Mouse (Mus musculus) gastrocnemius, adult 2 months (tissue): ENCODE measurements around the gene Man2b1. TPM values are rescaled to one million over a fixed set of nuclear protein-coding genes. Genes with fewer than 3 reads are reported as not detected.
"Not testable (repeated sequence)": the region's sequence is repeated elsewhere in the genome, so short reads cannot be mapped to it uniquely, and the experiment has no call there.

ENCODE experiments used
- DNase-seq: peaks from one replicate; pipeline ENCODE4 v3.0.0; 2022
- H3K27ac ChIP-seq: fragments of 200-600 bp; 2 replicates; pipeline ENCODE4 v1.8.1; 2022; ENCODE audit warnings: mild to moderate bottlenecking
- H3K4me3 ChIP-seq: fragments of 200-600 bp; 2 replicates; pipeline ENCODE4 v1.8.1; 2022; ENCODE audit warnings: mild to moderate bottlenecking, moderate library complexity
- CTCF ChIP-seq: fragments of 200-600 bp; IDR thresholded peaks from 2 replicates; pipeline ENCODE4 v1.8.1; 2022; ENCODE audit warnings: antibody characterized with exemption, mild to moderate bottlenecking, moderate library complexity
- intact Hi-C: fragments of 180-260 bp; cut with DNase I; formaldehyde crosslinking; loops from one replicate; pipeline ENCODE4 v1.15.1; 2025
- microRNA-seq: library from miRNA; unstranded; fragments of <30 nt; microRNA quantifications from one replicate; pipeline ENCODE4 v1.2.0, GENCODE M21; 2021
- total RNA-seq, 2 experiments: library from RNA; stranded (reverse); gene quantifications; 2 replicates each; pipeline ENCODE4 v1.2.3; 2021

Man2b1 gene
- total RNA-seq, 2 experiments from 2014 or later: 8.1 to 10.3 TPM

- H3K4me3 ChIP-seq: no peak overlapping the region
- DNase-seq: no peak
- intact Hi-C loops: no loop called here
- no peak for TF ChIP-seq CTCF
- H3K27ac ChIP-seq: no peak overlapping the region
Observed at GRCm38 (mm10) chr8:85100076-85100665, 17.1 kb downstream of the Man2b1 start.

- H3K27ac ChIP-seq: no peak overlapping the region
- H3K4me3 ChIP-seq: no peak overlapping the region
- no peak for DNase-seq
- no peak for TF ChIP-seq CTCF
- intact Hi-C loops: no loop called here
Observed at GRCm38 (mm10) chr8:85113241-85113640, 30.2 kb downstream of the Man2b1 start.

- no peak for DNase-seq
- H3K27ac ChIP-seq: no peak overlapping the region
- no peak overlapping the region for H3K4me3 ChIP-seq
- intact Hi-C loops: no loop called here
- TF ChIP-seq CTCF: no peak
Observed at GRCm38 (mm10) chr8:85115501-85115900, 32.4 kb downstream of the Man2b1 start.

GRCm38 (mm10) chr8:85116984-85117383 lies 33.9 kb downstream of the Man2b1 start:
- H3K4me3 ChIP-seq: no peak overlapping the region
- intact Hi-C loops: no loop called here
- DNase-seq: no peak
- H3K27ac ChIP-seq: no peak overlapping the region
- TF ChIP-seq CTCF: no peak

- peak overlapping the region; percentile 82 for H3K27ac ChIP-seq
- intact Hi-C loops: no loop called here
Observed at GRCm38 (mm10) chr8:85119052-85119981, 36.2 kb downstream of the Man2b1 start.

GRCm38 (mm10) chr8:85120251-85120650 lies 37.2 kb downstream of the Man2b1 start:
- intact Hi-C loops, H3K27ac ChIP-seq, DNase-seq, H3K4me3 ChIP-seq: not testable (repeated sequence)

More at GRCm38 (mm10) chr8:85119052-85119981, 36.2 kb downstream of the Man2b1 start:
- peak; percentile 40 for TF ChIP-seq CTCF
- DNase-seq: peak; percentile 79
- peak overlapping the region; percentile 78 for H3K4me3 ChIP-seq

GRCm38 (mm10) chr8:85122995-85123394 lies 39.9 kb downstream of the Man2b1 start, which contains the start of gene Zfp791:
TSS of gene Zfp791 (minus strand) at chr8:85123095.
- Histone ChIP-seq H3K4me3 (no peak within 1 kb of the TSS), H3K27ac (no peak within 1 kb of the TSS)
- DNase-seq: no peak
- intact Hi-C loops: no loop called here
- TF ChIP-seq CTCF: no peak

GRCm38 (mm10) chr8:85123691-85124090 lies 40.6 kb downstream of the Man2b1 start:
- H3K4me3 ChIP-seq: no peak overlapping the region
- no peak for TF ChIP-seq CTCF
- intact Hi-C loops: no loop called here
- no peak for DNase-seq
- no peak overlapping the region for H3K27ac ChIP-seq

- H3K27ac ChIP-seq: no peak overlapping the region
- intact Hi-C loops: no loop called here
- no peak for DNase-seq
- no peak for TF ChIP-seq CTCF
- no peak overlapping the region for H3K4me3 ChIP-seq
Observed at GRCm38 (mm10) chr8:85132335-85132734, 49.3 kb downstream of the Man2b1 start.

GRCm38 (mm10) chr8:85135690-85136089 lies 52.6 kb downstream of the Man2b1 start:
- DNase-seq, intact Hi-C loops, H3K4me3 ChIP-seq, H3K27ac ChIP-seq: not testable (repeated sequence)

- TF ChIP-seq CTCF: no peak
- no peak for DNase-seq
- H3K27ac ChIP-seq: no peak overlapping the region
- intact Hi-C loops: no loop called here
- H3K4me3 ChIP-seq: no peak overlapping the region
Observed at GRCm38 (mm10) chr8:85142516-85142915, 59.4 kb downstream of the Man2b1 start.

Small RNAs within 50 kb of the gene (microRNA-seq; reads per million reads assigned to microRNA genes)
- gene Gm23388: not detected
- not detected for gene Mir7070

Other genes with a start within 250 kb of the Man2b1 start
- gene Rad23a, start 242.6 kb upstream of the Man2b1 start, total RNA-seq: 100 to 1,000 TPM; 159 to 172 TPM
- gene Calr, start 236.3 kb upstream of the Man2b1 start, total RNA-seq: 100 to 1,000 TPM; 149 to 205 TPM
- gene Farsa, start 226.3 kb upstream of the Man2b1 start, total RNA-seq: 10 to 100 TPM; 23.8 to 24.9 TPM
- 1 to 10 TPM; 1.2 to 1.8 TPM for gene Syce2, start 211.2 kb upstream of the Man2b1 start, total RNA-seq
- gene Gcdh, start 189.3 kb upstream of the Man2b1 start, total RNA-seq: 10 to 100 TPM; 33.9 to 51.1 TPM
- not detected for gene Klf1, start 181.3 kb upstream of the Man2b1 start, total RNA-seq
- 1 to 10 TPM; 4.0 to 8.4 TPM for gene Dnase2a, start 174.7 kb upstream of the Man2b1 start, total RNA-seq
- under 1 TPM in 1 of 2 experiments, not detected in 1; 0.17 TPM for gene Mast1, start 145.9 kb upstream of the Man2b1 start, total RNA-seq
- not detected for gene Rtbdn, start 136.3 kb upstream of the Man2b1 start, total RNA-seq
- gene Gm49661, start 113.8 kb upstream of the Man2b1 start, total RNA-seq: not detected
- gene Prdx2, start 113.7 kb upstream of the Man2b1 start, total RNA-seq: 100 to 1,000 TPM; 151 to 245 TPM
- 10 to 100 TPM; 22.1 to 25.9 TPM for gene Rnaseh2a, start 113.5 kb upstream of the Man2b1 start, total RNA-seq
- 10 to 100 TPM in 1 of 2 experiments, 1 to 10 TPM in 1; 5.7 to 10.1 TPM for gene Junb, start 104.6 kb upstream of the Man2b1 start, total RNA-seq
- 1 to 10 TPM; 1.4 to 2.0 TPM for gene Hook2, start 92.7 kb upstream of the Man2b1 start, total RNA-seq
- not detected for gene Best2, start 68.7 kb upstream of the Man2b1 start, total RNA-seq
- gene Asna1, start 58.0 kb upstream of the Man2b1 start, total RNA-seq: 10 to 100 TPM; 50.6 to 58.0 TPM
- 10 to 100 TPM; 71.9 to 72.4 TPM for gene Trir, start 56.4 kb upstream of the Man2b1 start, total RNA-seq
- 10 to 100 TPM; 29.9 to 33.4 TPM for gene Tnpo2, start 46.4 kb upstream of the Man2b1 start, total RNA-seq
- gene Fbxw9, start 23.2 kb upstream of the Man2b1 start, total RNA-seq: 1 to 10 TPM; 1.4 to 1.5 TPM
- not detected for gene Gm5741, start 15.3 kb upstream of the Man2b1 start, total RNA-seq
- 10 to 100 TPM; 27.0 to 28.2 TPM for gene Dhps, start 11.5 kb upstream of the Man2b1 start, total RNA-seq
- gene Wdr83os, start 2.5 kb upstream of the Man2b1 start, total RNA-seq: 10 to 100 TPM; 44.2 to 44.9 TPM
- gene Wdr83, start 2.0 kb upstream of the Man2b1 start, total RNA-seq: 10 to 100 TPM; 16.5 to 17.2 TPM
- 1 to 10 TPM in 1 of 2 experiments, under 1 TPM in 1; 0.84 to 1.2 TPM for gene Zfp791, start 39.8 kb downstream of the Man2b1 start, total RNA-seq
- gene Cks1brt, start 68.7 kb downstream of the Man2b1 start, total RNA-seq: not detected
- gene Olfr371, start 142.7 kb downstream of the Man2b1 start, total RNA-seq: not detected
- gene Orc6, start 216.4 kb downstream of the Man2b1 start, total RNA-seq: 1 to 10 TPM; 3.8 to 5.3 TPM
- gene Vps35, start 216.5 kb downstream of the Man2b1 start, total RNA-seq: 10 to 100 TPM; 56.4 to 60.1 TPM